Mouse (Mus musculus): ENCODE data around the gene Trim9. TPM values are rescaled to one million over a fixed set of nuclear protein-coding genes. Genes with fewer than 3 reads are reported as not detected.

Trim9 gene
- polyA plus RNA-seq, 1 experiment from 2014 or later: 1.5 TPM

- Histone ChIP-seq H3K9me3 (ENCODE audit: control insufficient read depth, low read length) (no peaks in the 10 kb centered on the region), H3K36me3 (ENCODE audit: control insufficient read depth, insufficient read depth, low read length) (no peaks in the 10 kb centered on the region), H3K4me1 (ENCODE audit: control insufficient read depth, insufficient read depth, low read length) (0 out of 2 replicates have a peak, but pooled peaks cover 3% of the 10 kb centered on the region), H3K9ac (ENCODE audit: low read depth, low read length) (no peak overlapping the region), H3K4me3 (ENCODE audit: low read length) (no peak overlapping the region), H3K27me3 (ENCODE audit: control insufficient read depth, insufficient read depth, low read length) (no peaks in the 10 kb centered on the region), H3K27ac (ENCODE audit: low read depth, low read length) (no peak overlapping the region), H3K4me2 (replicated peaks; ENCODE audit: low read depth, low read length) (no peak overlapping the region)
- 91% methylated on average over 10 of the region's 10 CpGs for WGBS
- no peak for ATAC-seq (ENCODE audit: low FRiP score, low TSS enrichment)
Observed at GRCm38 (mm10) chr12:70249616-70250157, 97.7 kb downstream of the Trim9 start.

GRCm38 (mm10) chr12:70247683-70248474 lies 99.5 kb downstream of the Trim9 start:
- 69% methylated on average over 15 of the region's 15 CpGs for WGBS
- Histone ChIP-seq H3K27me3 (ENCODE audit: control insufficient read depth, insufficient read depth, low read length) (no peaks in the 10 kb centered on the region), H3K9me3 (ENCODE audit: control insufficient read depth, low read length) (no peaks in the 10 kb centered on the region), H3K36me3 (ENCODE audit: control insufficient read depth, insufficient read depth, low read length) (no peaks in the 10 kb centered on the region), H3K9ac (ENCODE audit: low read depth, low read length) (no peak overlapping the region), H3K4me2 (replicated peaks; ENCODE audit: low read depth, low read length) (no peak overlapping the region), H3K27ac (ENCODE audit: low read depth, low read length) (no peak overlapping the region), H3K4me1 (ENCODE audit: control insufficient read depth, insufficient read depth, low read length) (0 out of 2 replicates have a peak, but pooled peaks cover 3% of the 10 kb centered on the region), H3K4me3 (ENCODE audit: low read length) (no peak overlapping the region)
- ATAC-seq (ENCODE audit: low FRiP score, low TSS enrichment): no peak

DNA sequence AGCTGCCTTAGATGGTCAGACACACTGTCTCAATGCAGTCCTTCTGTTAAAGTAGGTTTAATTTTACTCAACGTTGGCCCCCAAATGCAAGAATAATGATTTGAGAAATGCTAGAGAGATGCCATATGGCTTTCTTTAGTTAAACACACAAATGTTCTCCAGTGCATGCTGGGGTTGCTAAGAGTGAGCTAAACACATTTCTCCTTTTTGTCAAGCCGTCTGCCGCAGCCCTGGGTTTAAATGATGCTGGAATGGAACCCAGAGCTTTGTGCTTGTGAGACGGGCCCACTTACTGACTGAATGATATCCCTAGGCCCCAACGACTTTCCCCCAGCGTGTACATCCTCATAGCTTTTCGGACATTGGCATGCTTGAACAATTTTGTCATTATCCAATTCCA lies 104.9 kb downstream of the Trim9 start:
- no peak overlapping the region for H3K4me2 ChIP-seq (replicated peaks; ENCODE audit: low read depth, low read length)
- H3K9ac ChIP-seq (ENCODE audit: low read depth, low read length): no peak overlapping the region
- ATAC-seq (ENCODE audit: low FRiP score, low TSS enrichment): no peak
- H3K4me1 ChIP-seq (ENCODE audit: control insufficient read depth, insufficient read depth, low read length): no peaks in the 10 kb centered on the region
- no peaks in the 10 kb centered on the region for H3K27me3 ChIP-seq (ENCODE audit: control insufficient read depth, insufficient read depth, low read length)
- no peaks in the 10 kb centered on the region for H3K36me3 ChIP-seq (ENCODE audit: control insufficient read depth, insufficient read depth, low read length)
- H3K9me3 ChIP-seq (ENCODE audit: control insufficient read depth, low read length): no peaks in the 10 kb centered on the region
- 89% methylated on average over 7 of the region's 7 CpGs for WGBS
- H3K4me3 ChIP-seq (ENCODE audit: low read length): no peak overlapping the region
- H3K27ac ChIP-seq (ENCODE audit: low read depth, low read length): no peak overlapping the region

- Histone ChIP-seq H3K4me1 (ENCODE audit: control insufficient read depth, insufficient read depth, low read length) (peaks cover 3% of the 10 kb centered on the region; the same call in 1 of the 2 replicates), H3K27ac (ENCODE audit: low read depth, low read length) (no peak overlapping the region), H3K9ac (ENCODE audit: low read depth, low read length) (no peak overlapping the region), H3K9me3 (ENCODE audit: control insufficient read depth, low read length) (no peaks in the 10 kb centered on the region), H3K4me2 (replicated peaks; ENCODE audit: low read depth, low read length) (no peak overlapping the region), H3K27me3 (ENCODE audit: control insufficient read depth, insufficient read depth, low read length) (no peaks in the 10 kb centered on the region), H3K36me3 (ENCODE audit: control insufficient read depth, insufficient read depth, low read length) (no peaks in the 10 kb centered on the region), H3K4me3 (ENCODE audit: low read length) (no peak overlapping the region)
- WGBS: 77% methylated on average over 5 of the region's 5 CpGs
- no peak for ATAC-seq (ENCODE audit: low FRiP score, low TSS enrichment)
Observed at GRCm38 (mm10) chr12:70239741-70240140, 107.7 kb downstream of the Trim9 start.

DNA sequence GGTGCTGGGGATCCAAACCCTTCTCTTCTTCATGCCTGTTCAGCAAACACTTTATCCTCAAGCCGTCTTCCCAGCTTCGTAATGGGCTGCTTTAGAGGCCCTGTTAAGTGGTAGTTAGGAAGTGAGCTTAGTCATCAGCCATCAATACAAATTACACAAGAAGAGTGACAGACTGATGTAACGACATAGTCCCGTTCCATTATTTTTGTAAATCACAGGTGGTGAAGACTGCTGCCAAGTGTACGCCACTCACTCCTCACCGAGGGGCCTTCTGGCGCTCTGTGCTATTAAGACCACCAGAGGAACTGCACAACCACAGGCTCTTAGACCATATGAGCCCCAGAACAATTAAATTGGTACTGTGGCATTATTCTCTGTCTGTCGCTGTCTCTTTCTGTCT lies 108.8 kb downstream of the Trim9 start:
- Histone ChIP-seq H3K9me3 (ENCODE audit: control insufficient read depth, low read length) (no peaks in the 10 kb centered on the region), H3K4me1 (ENCODE audit: control insufficient read depth, insufficient read depth, low read length) (peaks cover 4% of the 10 kb centered on the region; the same call in 1 of the 2 replicates), H3K36me3 (ENCODE audit: control insufficient read depth, insufficient read depth, low read length) (no peaks in the 10 kb centered on the region), H3K4me2 (replicated peaks; ENCODE audit: low read depth, low read length) (no peak overlapping the region), H3K4me3 (ENCODE audit: low read length) (no peak overlapping the region), H3K27me3 (ENCODE audit: control insufficient read depth, insufficient read depth, low read length) (no peaks in the 10 kb centered on the region), H3K27ac (ENCODE audit: low read depth, low read length) (no peak overlapping the region), H3K9ac (ENCODE audit: low read depth, low read length) (no peak overlapping the region)
- WGBS: 62% methylated on average over 8 of the region's 8 CpGs
- no peak for ATAC-seq (ENCODE audit: low FRiP score, low TSS enrichment)

DNA sequence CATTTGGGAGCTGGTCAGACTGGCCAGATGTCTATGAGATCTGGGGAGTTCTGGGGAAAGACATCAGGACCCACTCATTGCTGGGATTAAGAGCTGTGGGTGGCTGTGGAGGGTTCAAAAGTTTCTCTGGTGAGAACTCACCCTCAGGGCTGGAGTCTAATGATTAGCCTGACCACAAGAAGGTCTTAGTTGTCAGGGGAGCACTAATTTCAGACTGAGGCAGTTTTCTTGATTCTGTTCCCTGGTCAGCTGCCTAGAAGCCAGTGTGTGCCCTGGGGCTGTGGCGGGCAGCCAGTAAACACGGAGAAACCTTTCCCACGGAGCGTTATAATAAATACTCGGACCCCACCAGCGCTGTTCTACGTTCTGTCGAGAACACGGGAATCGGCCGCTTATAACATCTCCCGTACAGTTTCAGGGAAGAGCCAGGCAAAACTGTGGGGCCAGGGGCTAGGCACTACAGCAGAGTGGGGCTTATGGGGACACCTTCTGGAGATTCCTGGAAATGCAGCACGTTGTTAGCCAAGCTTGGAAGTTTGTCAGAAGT lies 112.4 kb downstream of the Trim9 start:
- no peak overlapping the region for H3K27ac ChIP-seq (ENCODE audit: low read depth, low read length)
- H3K4me3 ChIP-seq (ENCODE audit: low read length): peak overlapping the region; percentile 35
- H3K9me3 ChIP-seq (ENCODE audit: control insufficient read depth, low read length): no peaks in the 10 kb centered on the region
- WGBS: 15% methylated on average over 13 of the region's 13 CpGs
- H3K27me3 ChIP-seq (ENCODE audit: control insufficient read depth, insufficient read depth, low read length): no peaks in the 10 kb centered on the region
- peak overlapping the region; percentile 55 for H3K9ac ChIP-seq (ENCODE audit: low read depth, low read length)
- peaks cover 4% of the 10 kb centered on the region; the same call in 1 of the 2 replicates for H3K4me1 ChIP-seq (ENCODE audit: control insufficient read depth, insufficient read depth, low read length)
- H3K4me2 ChIP-seq (replicated peaks; ENCODE audit: low read depth, low read length): peak overlapping the region; percentile 67
- H3K36me3 ChIP-seq (ENCODE audit: control insufficient read depth, insufficient read depth, low read length): no peaks in the 10 kb centered on the region
- peak; percentile 85 for ATAC-seq (ENCODE audit: low FRiP score, low TSS enrichment)

DNA sequence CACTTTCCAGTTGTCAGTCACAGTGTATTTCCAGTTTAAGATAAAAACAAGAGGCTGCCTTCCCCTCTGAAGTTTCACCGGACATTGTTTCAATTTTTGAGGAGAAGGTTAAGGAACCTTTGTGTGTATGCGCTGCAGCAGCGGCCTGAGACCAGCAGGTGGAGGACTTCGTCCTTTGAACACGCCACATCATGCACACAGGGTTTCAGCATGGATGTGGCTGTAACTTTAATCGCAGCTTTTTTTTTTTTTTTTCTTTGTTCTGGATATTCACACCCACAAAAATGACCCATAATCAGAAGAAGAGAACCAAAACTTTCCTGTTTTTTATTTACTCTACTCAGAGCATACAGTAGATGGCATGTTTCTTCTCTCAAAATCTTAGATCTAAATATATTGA lies 113.0 kb downstream of the Trim9 start:
- WGBS: 18% methylated on average over 6 of the region's 6 CpGs
- Histone ChIP-seq H3K4me3 (ENCODE audit: low read length) (no peak overlapping the region), H3K9ac (ENCODE audit: low read depth, low read length) (no peak overlapping the region), H3K9me3 (ENCODE audit: control insufficient read depth, low read length) (no peaks in the 10 kb centered on the region), H3K27me3 (ENCODE audit: control insufficient read depth, insufficient read depth, low read length) (no peaks in the 10 kb centered on the region), H3K4me2 (replicated peaks; ENCODE audit: low read depth, low read length) (0 out of 2 replicates have a peak overlapping the region, but pooled peaks have one; percentile 67), H3K36me3 (ENCODE audit: control insufficient read depth, insufficient read depth, low read length) (no peaks in the 10 kb centered on the region), H3K4me1 (ENCODE audit: control insufficient read depth, insufficient read depth, low read length) (peaks cover 4% of the 10 kb centered on the region; the same call in 1 of the 2 replicates), H3K27ac (ENCODE audit: low read depth, low read length) (no peak overlapping the region)
- peak; percentile 88 for ATAC-seq (ENCODE audit: low FRiP score, low TSS enrichment)

DNA sequence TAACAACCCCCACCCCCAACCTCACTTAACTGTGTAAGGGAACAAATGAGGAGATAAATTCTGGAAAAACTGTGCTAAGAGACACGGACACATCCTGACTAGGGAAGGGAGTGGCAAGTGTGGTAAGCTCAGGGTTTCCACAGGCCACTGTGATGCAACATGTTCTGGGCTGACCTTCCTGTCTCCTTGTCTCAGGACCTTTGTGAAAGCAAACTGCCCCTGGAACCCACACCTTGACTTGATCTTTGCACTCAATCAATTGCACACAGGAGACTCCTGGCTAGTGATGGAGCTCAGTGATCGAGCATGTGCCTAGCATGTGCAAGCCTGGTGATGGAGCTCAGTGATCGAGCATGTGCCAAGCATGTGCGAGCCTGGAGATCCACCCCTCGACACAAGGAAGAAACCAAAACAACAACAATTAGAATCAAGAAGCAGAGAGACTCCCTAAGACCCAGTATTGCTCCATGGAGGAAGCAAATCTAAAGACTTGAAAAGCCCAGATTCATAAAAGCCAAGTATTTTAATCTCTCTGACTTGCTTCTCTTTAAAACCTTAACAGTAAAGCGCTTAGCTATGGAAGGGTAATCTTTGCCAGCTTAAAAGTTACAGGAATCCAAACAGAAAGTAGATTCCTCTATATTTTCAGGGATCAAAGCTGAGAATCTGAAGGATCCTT lies 113.6 kb downstream of the Trim9 start:
- Histone ChIP-seq H3K4me2 (replicated peaks; ENCODE audit: low read depth, low read length) (no peak overlapping the region), H3K9ac (ENCODE audit: low read depth, low read length) (no peak overlapping the region), H3K27me3 (ENCODE audit: control insufficient read depth, insufficient read depth, low read length) (no peaks in the 10 kb centered on the region), H3K4me1 (ENCODE audit: control insufficient read depth, insufficient read depth, low read length) (peaks cover 4% of the 10 kb centered on the region; the same call in 1 of the 2 replicates), H3K4me3 (ENCODE audit: low read length) (no peak overlapping the region), H3K27ac (ENCODE audit: low read depth, low read length) (no peak overlapping the region), H3K9me3 (ENCODE audit: control insufficient read depth, low read length) (no peaks in the 10 kb centered on the region), H3K36me3 (ENCODE audit: control insufficient read depth, insufficient read depth, low read length) (no peaks in the 10 kb centered on the region)
- ATAC-seq (ENCODE audit: low FRiP score, low TSS enrichment): no peak
- WGBS: 88% methylated on average over 6 of the region's 6 CpGs

All from kidney, embryonic 14.5 days (tissue).